Mouse (Mus musculus) small intestine, adult 2 months (tissue): ENCODE data around the gene Gm45234. TPM values are rescaled to one million over a fixed set of nuclear protein-coding genes. Genes with fewer than 3 reads are reported as not detected.

Experiments
- H3K27ac ChIP-seq: fragments of 200-500 bp; 2 replicates; pipeline ENCODE4 v1.5.1; 2012; ENCODE audit warnings: low read depth, low read length, control low read depth, inconsistent platforms; ENCODE audit not compliant: insufficient read depth
- H3K27me3 ChIP-seq: fragments of 200-500 bp; 2 replicates; pipeline ENCODE4 v1.6.1; 2012; ENCODE audit warnings: mild to moderate bottlenecking, moderate library complexity, low read length, inconsistent platforms; ENCODE audit not compliant: control insufficient read depth, insufficient read depth
- H3K36me3 ChIP-seq: fragments of 200-500 bp; 2 replicates; pipeline ENCODE4 v1.6.1; 2012; ENCODE audit warnings: mild to moderate bottlenecking, low read length, control low read depth, inconsistent platforms; ENCODE audit not compliant: control insufficient read depth, insufficient read depth
- H3K4me1 ChIP-seq: fragments of 200-500 bp; 2 replicates; pipeline ENCODE4 v1.6.1; 2012; ENCODE audit warnings: low read length, inconsistent platforms, mixed read lengths; ENCODE audit not compliant: control insufficient read depth, insufficient read depth, insufficient read length
- H3K4me3 ChIP-seq: fragments of 200-500 bp; 2 replicates; pipeline ENCODE4 v1.5.1; 2012; ENCODE audit warnings: low read depth, mild to moderate bottlenecking, control low read depth, inconsistent platforms, low read length, moderate library complexity
- CTCF ChIP-seq: fragments of 200-500 bp; IDR thresholded peaks from 2 replicates; pipeline ENCODE4 v1.5.1; 2012; ENCODE audit warnings: low read depth, mild to moderate bottlenecking, control low read depth, inconsistent platforms, low read length, moderate library complexity, mixed read lengths; ENCODE audit not compliant: insufficient replicate concordance, insufficient read length; ENCODE audit errors: extremely low read depth
- POLR2A ChIP-seq: fragments of 200-500 bp; IDR thresholded peaks from 2 replicates; pipeline ENCODE4 v1.6.1; 2012; ENCODE audit warnings: low read depth, mild to moderate bottlenecking, control low read depth, inconsistent platforms, low read length, moderate library complexity
- WGBS: fragments of 180-500 bp; shearing (Covaris S2); methylation state at CpG from one replicate; pipeline ENCODE4 v1.1.7; 2018; 5-methylcytosine and 5-hydroxymethylcytosine counted together
- polyA plus RNA-seq: library from polyadenylated mRNA; depleted of rRNA; stranded (reverse); fragments of >200 nt; gene quantifications from 2 replicates; pipeline ENCODE4 v1.2.3, GENCODE M21; 2012

Gm45234 gene
- polyA plus RNA-seq, 1 experiment = not detected

DNA sequence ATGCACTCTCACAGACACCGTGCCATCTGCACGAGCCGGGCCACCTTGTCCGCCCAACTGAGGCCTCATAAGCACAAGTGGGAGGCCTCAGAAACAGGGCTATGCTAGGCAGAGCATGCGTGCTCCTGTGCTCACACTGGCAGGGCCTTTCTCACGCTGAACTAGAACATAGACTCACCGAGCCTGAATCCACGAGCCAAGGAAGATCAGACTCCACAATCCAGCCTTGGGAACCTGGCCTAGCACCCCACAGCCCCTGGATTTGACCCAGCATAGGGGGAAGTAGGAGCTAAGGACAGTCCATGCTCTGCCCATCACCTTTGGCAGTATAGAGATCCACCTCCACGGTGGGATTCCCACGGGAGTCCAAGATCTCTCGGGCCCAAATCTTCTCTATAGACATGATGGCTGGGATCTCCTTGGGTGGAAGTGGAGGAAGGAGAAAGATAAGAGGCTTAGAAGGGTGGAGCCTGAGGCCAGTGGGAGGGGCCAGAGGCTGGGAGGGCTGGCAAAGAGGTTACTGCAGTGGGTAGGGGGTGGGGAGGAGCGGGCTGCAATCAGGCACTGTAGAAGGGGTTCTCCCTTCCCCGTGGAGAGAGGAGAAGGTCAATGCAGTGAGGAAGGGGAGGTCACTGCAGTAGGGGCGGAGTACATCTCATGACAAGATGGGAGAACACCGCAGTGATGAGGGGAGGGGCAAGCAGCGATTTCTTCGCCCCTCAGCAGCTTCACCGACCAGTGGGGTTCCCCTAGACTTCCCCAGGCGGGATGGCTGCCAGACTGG, 12.3 kb upstream of the Gm45234 start:
- 51% methylated on average over 19 of the region's 19 CpGs for WGBS
- no peak for TF ChIP-seq CTCF
- no peak for TF ChIP-seq POLR2A
- no peak overlapping the region for H3K27ac ChIP-seq
- H3K36me3 ChIP-seq = no peaks in the 10 kb centered on the region
- H3K4me1 ChIP-seq = 0 out of 2 replicates have a peak, but pooled peaks cover 3% of the 10 kb centered on the region
- H3K27me3 ChIP-seq = peaks cover 13% of the 10 kb centered on the region
- peak overlapping the region; percentile 68 for H3K4me3 ChIP-seq

DNA sequence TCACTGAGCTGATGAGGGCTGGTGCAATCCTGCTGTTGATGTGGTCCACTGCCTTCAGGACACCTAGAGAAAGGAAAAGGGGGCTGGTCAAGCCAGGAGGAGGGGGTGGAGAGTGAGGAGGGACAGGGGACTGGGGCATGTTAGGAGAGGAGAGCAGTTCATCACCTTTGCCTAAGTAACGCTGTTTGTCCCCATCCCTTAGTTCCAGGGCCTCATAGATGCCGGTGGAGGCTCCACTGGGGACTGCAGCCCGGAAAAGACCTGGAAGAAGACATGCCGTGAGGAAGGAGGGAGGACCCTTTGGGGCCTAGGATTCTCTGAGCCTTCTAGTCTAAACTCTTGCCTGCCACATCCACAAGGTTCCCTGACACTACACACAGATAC, 11.7 kb upstream of the Gm45234 start:
- Histone ChIP-seq H3K4me1 (0 out of 2 replicates have a peak, but pooled peaks cover 3% of the 10 kb centered on the region), H3K4me3 (no peak overlapping the region), H3K27ac (no peak overlapping the region), H3K27me3 (peaks cover 13% of the 10 kb centered on the region), H3K36me3 (no peaks in the 10 kb centered on the region)
- no peak for TF ChIP-seq CTCF
- TF ChIP-seq POLR2A = no peak
- WGBS = 78% methylated on average over 4 of the region's 4 CpGs

DNA sequence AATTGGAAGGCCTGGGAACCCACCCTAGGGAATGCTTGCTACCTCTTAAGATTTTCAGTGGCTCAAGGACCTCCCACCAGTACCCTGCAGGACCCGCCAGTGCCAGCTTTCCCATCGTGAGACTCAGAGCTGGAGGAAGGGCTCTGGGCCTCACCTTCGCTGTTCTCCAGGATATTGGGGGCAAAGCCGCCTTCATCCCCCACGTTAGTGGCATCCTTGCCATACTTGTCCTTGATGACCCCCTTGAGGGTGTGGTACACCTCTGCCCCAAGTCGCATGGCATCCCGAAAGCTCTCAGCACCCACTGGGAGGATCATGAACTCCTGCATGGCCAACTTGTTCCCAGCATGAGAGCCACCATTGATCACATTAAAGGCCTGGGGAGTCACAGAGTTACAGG, 10.1 kb upstream of the Gm45234 start:
- Histone ChIP-seq H3K4me1 (0 out of 2 replicates have a peak, but pooled peaks cover 3% of the 10 kb centered on the region), H3K4me3 (no peak overlapping the region), H3K27me3 (peaks cover 13% of the 10 kb centered on the region), H3K27ac (no peak overlapping the region), H3K36me3 (no peaks in the 10 kb centered on the region)
- TF ChIP-seq CTCF (no peak), POLR2A (no peak)
- WGBS = 89% methylated on average over 7 of the region's 7 CpGs

DNA sequence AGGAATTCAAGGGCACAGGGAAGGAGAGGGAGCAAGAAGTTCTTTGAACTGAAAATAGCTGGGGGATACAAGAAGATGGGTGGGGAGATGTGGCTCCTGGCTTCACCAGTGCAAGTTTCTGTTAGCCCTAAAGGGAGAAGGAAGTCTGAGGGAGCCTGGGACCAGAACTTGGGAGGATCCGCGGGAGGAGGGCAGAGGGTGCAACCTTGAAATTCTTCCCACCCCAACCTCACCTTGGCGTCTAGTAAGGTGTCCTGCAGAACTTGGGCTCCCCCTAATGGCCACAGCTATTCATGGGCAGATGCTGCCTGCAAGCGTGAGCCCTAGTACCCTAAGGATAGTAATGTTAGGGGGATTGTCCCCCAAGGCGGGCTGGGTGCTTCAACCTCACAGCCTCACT, 3.4 kb upstream of the Gm45234 start:
- Histone ChIP-seq H3K27me3 (no peaks in the 10 kb centered on the region), H3K4me1 (peaks cover 7% of the 10 kb centered on the region), H3K36me3 (no peaks in the 10 kb centered on the region), H3K27ac (no peak overlapping the region), H3K4me3 (no peak overlapping the region)
- 5% methylated on average over 5 of the region's 5 CpGs for whole genome bisulfite sequencing
- TF ChIP-seq CTCF (peak; percentile 90), POLR2A (no peak)

DNA sequence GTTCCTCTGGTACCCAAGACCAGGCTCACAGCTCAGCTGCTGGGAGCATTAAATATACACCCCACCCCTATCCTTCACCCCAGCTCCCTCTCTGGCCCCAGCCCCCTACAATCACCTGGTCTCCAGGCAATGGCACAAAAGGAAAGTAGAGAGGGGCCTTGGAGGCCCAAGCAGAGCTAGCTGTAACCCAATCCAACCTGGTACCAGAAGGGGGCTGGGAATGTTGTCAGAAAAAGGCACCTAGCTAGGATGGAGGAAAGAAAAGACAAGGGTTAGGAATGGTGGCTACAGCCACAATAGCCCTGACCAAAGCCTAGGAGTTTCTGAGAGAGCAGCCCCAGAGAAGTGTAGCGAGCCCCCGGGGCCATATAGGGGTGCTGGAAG, 3.0 kb upstream of the Gm45234 start:
- 39% methylated on average over 2 of the region's 2 CpGs for WGBS
- no peaks in the 10 kb centered on the region for H3K36me3 ChIP-seq

DNA sequence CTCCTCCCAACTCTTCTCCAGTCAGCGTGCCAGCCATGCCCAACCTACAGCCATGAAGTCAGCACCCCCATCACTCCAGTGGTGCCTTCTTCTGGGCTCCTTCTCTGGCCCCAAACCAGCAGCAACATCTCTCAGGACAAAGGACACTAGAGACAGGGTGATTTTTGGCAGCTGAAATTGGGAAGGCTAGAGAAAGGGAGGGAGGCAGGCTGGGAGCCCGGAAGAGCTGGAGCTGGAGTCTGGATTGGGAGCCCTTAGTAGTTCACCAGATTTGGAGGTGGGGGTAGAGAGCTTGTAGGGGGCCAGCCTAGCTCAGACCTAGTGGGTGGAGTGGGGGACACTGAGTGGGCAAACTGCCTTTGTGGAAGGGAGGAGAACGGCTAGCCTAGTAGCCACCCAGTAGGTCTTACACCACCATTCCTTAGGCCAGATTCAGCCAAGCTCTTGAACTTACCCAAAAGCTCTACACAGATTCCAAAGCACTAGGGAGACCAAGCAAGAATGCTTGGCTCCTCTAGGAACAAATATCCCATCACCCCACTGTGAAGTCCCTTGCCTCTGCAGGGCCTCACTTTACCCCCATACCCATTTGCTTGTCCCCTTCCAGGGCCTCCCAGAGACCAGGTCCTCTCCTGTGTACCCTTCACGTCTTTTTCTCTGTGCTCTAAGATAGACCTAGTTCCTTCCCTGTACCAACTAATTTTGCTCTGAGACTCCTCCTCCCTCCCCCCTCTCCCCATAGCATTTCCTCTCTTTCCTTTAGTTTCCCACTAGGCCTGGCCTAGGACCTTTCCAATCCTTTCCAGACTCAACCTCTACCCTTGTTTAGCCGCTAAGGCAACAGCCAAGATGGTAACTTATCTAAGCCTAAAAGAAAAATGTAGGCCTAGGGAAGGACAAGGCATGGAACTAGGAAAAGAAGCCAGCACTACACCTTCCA, 2.4 kb upstream of the Gm45234 start:
- H3K4me1 ChIP-seq = peaks cover 8% of the 10 kb centered on the region
- H3K27ac ChIP-seq = peak overlapping the region; percentile 46
- WGBS = 69% methylated on average over 5 of the region's 5 CpGs
- no peaks in the 10 kb centered on the region for H3K36me3 ChIP-seq
- peak overlapping the region; percentile 37 for H3K4me3 ChIP-seq
- no peaks in the 10 kb centered on the region for H3K27me3 ChIP-seq
- no peak for TF ChIP-seq POLR2A
- TF ChIP-seq CTCF = no peak

More for the DNA sequence above, 3.0 kb upstream of the Gm45234 start:
- Histone ChIP-seq H3K27ac (peak overlapping the region; percentile 2; the same call in 1 of the 2 replicates), H3K27me3 (no peaks in the 10 kb centered on the region), H3K4me3 (no peak overlapping the region), H3K4me1 (peaks cover 8% of the 10 kb centered on the region)
- TF ChIP-seq POLR2A (no peak), CTCF (no peak)
